Mouse (Mus musculus) limb, embryonic 10.5 days (tissue): ENCODE measurements at regions not wholly inside any gene's neighbourhood (a gene's known extent, or its start where the extent isn't known, plus 50 kb on each side); places are given as distances from the start of the nearest gene placed in this dataset.

Experiments
- DNase-seq: peaks from one replicate; pipeline ENCODE4 v3.0.0-alpha.2; 2017; ENCODE audit warnings: low spot score
- H3K27ac ChIP-seq: fragments of 300-500 bp; sonication (generic); 2 replicates; pipeline ENCODE4 v1.5.1; 2016; ENCODE audit warnings: mild to moderate bottlenecking
- H3K27me3 ChIP-seq: fragments of 300-500 bp; sonication (generic); 2 replicates; pipeline ENCODE4 v1.6.1; 2016; ENCODE audit warnings: low read depth, mild to moderate bottlenecking; ENCODE audit not compliant: poor library complexity, severe bottlenecking
- H3K36me3 ChIP-seq: fragments of 300-500 bp; sonication (generic); 2 replicates; pipeline ENCODE4 v1.6.1; 2016; ENCODE audit warnings: mild to moderate bottlenecking, moderate library complexity
- H3K4me1 ChIP-seq: fragments of 300-500 bp; sonication (generic); 2 replicates; pipeline ENCODE4 v1.6.1; 2016
- H3K4me3 ChIP-seq: fragments of 300-500 bp; sonication (generic); 2 replicates; pipeline ENCODE4 v1.5.1; 2016; ENCODE audit warnings: mild to moderate bottlenecking, moderate library complexity
- H3K9me3 ChIP-seq: fragments of 300-500 bp; sonication (generic); replicated peaks from 2 replicates; pipeline ENCODE4 v1.6.1; 2016; ENCODE audit warnings: mild to moderate bottlenecking
- WGBS: fragments of 180-500 bp; shearing (Covaris S2); methylation state at CpG from one replicate; pipeline ENCODE4 v1.1.7; 2016; 5-methylcytosine and 5-hydroxymethylcytosine counted together

DNA sequence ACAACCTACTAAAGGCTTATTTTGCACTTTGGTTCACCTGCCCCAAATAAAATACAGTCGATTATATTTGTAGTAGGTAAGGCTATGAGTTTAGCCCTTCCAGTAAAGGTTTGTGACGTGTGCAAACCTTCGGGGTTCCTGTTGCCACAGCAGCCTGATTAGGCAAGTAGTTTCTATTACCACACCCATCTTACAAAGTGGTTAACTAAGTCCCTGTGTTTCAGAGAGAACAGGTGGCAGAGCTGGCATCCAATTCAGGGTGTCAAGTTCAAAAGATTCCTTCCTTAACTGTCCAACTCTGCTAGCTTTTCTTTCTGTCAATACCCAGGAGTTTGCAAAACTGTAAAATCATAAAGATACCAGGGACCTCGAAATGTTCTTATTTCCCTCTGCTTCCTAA, 277.5 kb upstream of the Pitx2 start:
- Histone ChIP-seq H3K36me3 (no peaks in the 10 kb centered on the region), H3K4me1 (no peaks in the 10 kb centered on the region), H3K4me3 (no peak overlapping the region), H3K27ac (no peak overlapping the region), H3K27me3 (no peaks in the 10 kb centered on the region), H3K9me3 (no peaks in the 10 kb centered on the region)
- WGBS, result 83% methylated on average over 4 of the region's 4 CpGs
- no peak for DNase-seq

DNA sequence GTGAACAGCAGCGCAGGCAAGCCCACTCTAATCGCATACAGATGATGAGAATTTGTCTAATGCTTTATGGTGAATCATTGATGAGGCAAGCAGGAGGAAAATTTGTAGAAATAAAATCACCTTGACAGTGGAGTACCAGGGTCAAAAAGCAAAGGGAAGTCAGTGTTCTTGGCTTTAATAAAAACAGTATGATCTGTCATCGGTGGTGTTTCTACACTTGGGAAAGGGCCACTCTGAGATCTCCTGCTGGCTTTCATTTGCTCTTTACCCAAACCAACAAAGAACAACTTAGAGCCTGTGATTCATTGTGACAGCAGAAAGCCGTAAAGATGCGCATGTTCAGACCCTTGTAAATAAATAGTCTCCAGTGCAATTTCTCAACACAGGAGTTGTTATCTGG, 261.1 kb upstream of the Pitx2 start:
- Histone ChIP-seq H3K4me3 (no peak overlapping the region), H3K9me3 (no peaks in the 10 kb centered on the region), H3K27me3 (0 out of 2 replicates have a peak, but pooled peaks cover 6% of the 10 kb centered on the region), H3K4me1 (no peaks in the 10 kb centered on the region), H3K27ac (no peak overlapping the region), H3K36me3 (no peaks in the 10 kb centered on the region)
- whole genome bisulfite sequencing, result 30% methylated on average over 5 of the region's 5 CpGs
- no peak for DNase-seq

DNA sequence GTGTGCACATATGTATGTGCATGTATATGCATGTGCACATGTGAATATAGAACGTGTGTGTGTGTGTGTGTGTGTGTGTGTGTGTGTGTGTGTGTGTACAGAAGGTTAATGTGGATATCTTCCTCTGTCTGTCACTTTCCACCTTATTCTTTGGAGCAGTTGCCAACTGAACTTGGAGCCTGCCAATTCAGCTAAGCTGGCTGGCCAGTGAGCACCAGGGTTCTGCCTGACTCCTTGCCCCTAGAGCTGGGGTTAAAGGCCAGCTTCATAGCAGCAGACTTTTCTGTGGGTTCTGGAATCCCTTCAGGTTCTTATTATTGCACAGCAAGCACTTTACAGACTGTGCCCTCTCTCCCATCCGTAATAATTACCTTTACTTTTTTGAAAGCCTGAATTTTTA, 258.5 kb upstream of the Pitx2 start:
- H3K36me3 ChIP-seq, result no peaks in the 10 kb centered on the region
- H3K9me3 ChIP-seq, result no peaks in the 10 kb centered on the region
- no peak for DNase-seq
- no peak overlapping the region for H3K27ac ChIP-seq
- WGBS, result 68% methylated on average over 2 of the region's 2 CpGs
- H3K27me3 ChIP-seq, result 0 out of 2 replicates have a peak, but pooled peaks cover 5% of the 10 kb centered on the region
- H3K4me3 ChIP-seq, result no peak overlapping the region
- peaks cover 7% of the 10 kb centered on the region; the same call in 1 of the 2 replicates for H3K4me1 ChIP-seq

DNA sequence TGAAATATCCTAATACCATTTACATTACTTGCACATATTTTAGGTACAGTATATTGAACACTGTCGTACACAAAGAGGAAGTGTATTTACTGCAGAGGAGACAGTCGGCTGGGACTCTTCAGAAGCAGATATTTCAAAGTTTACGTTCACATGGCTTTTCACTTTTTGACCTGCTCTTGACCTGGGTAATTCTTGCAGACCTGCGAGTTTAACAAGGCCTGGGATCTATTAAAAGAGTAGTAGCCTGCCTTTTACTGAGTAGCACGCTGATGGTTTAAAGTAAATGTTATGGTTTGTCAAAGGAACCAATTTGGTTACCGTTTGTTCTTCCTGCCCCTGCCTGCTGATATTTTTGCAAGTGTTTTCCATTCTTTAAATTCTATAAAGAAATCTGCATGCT, 255.0 kb upstream of the Pitx2 start:
- 14% methylated on average over 6 of the region's 6 CpGs for WGBS
- Histone ChIP-seq H3K27me3 (no peaks in the 10 kb centered on the region), H3K9me3 (no peaks in the 10 kb centered on the region), H3K4me3 (no peak overlapping the region), H3K36me3 (no peaks in the 10 kb centered on the region), H3K27ac (no peak overlapping the region), H3K4me1 (peaks cover 14% of the 10 kb centered on the region; the same call in 1 of the 2 replicates)
- no peak for DNase-seq

DNA sequence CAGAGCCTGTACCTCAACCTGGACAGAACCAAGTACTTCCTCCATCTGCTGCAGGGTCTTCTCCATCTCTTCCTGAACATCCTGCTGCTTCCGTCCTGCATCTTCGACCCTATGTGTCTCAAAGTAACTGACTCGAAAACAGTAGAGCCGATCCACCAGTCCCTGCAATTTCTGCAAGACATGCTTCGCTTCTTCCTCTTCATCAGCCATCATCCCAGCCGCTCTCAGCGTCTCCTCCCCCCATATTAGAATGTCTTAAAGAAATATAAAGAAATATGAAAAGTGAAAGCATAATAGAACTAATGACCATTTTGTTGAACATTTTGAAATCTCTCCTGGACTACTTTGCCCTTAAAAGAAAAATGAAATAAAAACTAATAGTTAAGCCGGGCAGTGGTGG, 244.8 kb upstream of the Pitx2 start:
- 97% methylated on average over 8 of the region's 8 CpGs for WGBS
- Histone ChIP-seq H3K27ac (no peak overlapping the region), H3K9me3 (no peaks in the 10 kb centered on the region), H3K27me3 (no peaks in the 10 kb centered on the region), H3K4me3 (no peak overlapping the region), H3K36me3 (no peaks in the 10 kb centered on the region), H3K4me1 (no peaks in the 10 kb centered on the region)
- DNase-seq, result no peak

DNA sequence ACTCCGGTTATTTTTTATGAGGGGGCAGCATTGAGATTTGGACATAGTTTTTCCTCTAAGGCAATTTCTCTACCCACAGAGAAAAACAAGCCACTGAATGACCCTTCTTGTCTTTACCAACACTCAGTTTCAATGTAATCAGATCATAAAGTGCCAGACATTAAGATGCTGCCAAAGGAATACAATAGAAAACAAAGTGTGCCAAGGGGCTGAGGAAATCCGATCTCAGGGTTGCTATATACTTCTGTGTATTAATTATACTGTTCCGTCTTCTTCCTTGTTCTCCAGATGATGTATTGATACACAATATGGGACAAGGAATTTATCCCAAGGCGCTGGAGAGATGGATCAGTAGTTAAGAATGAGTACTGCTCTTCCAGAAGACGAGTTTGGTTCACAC, 222.9 kb upstream of the Pitx2 start:
- Histone ChIP-seq H3K27ac (no peak overlapping the region), H3K4me1 (no peaks in the 10 kb centered on the region), H3K9me3 (no peaks in the 10 kb centered on the region), H3K36me3 (no peaks in the 10 kb centered on the region), H3K4me3 (no peak overlapping the region), H3K27me3 (no peaks in the 10 kb centered on the region)
- 86% methylated on average over 5 of the region's 5 CpGs for WGBS
- no peak for DNase-seq

DNA sequence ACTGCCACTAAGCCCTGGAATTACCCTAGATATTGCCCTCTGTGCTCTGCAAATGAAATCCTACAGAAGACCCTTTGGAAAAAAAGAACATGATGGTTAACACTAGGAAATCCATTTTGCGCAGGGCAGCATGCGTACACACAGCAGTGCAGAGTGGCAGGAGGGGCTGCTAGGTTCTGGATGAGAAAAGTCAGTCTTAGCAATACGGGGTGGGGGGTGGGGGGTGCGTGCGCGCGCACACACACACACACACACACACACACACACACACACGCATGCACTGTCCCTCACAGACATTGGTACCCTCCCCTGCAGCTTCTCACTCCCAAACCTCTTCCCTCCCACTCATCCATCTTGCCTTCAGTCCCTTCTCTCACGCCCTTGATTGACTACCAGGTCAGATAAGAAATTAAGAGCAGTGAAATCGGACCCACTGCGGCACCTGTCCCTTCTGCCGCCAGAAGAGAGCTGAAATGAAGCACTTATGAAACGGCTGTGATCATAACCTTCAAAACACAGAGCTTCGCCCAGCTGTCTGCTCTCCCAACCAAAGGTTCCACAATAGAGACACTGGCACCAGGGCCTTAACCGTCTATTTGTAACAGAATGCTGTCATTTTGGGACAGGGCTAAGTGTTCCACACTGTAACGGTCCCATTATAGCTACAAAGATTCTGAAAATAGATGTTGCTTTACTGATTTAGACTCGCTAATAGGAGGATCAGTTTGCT, 209.3 kb upstream of the Pitx2 start:
- H3K36me3 ChIP-seq, result no peaks in the 10 kb centered on the region
- no peaks in the 10 kb centered on the region for H3K4me1 ChIP-seq
- WGBS, result 82% methylated on average over 17 of the region's 17 CpGs
- H3K27me3 ChIP-seq, result no peaks in the 10 kb centered on the region
- H3K9me3 ChIP-seq, result no peaks in the 10 kb centered on the region
- no peak for DNase-seq
- H3K27ac ChIP-seq, result no peak overlapping the region
- H3K4me3 ChIP-seq, result no peak overlapping the region

DNA sequence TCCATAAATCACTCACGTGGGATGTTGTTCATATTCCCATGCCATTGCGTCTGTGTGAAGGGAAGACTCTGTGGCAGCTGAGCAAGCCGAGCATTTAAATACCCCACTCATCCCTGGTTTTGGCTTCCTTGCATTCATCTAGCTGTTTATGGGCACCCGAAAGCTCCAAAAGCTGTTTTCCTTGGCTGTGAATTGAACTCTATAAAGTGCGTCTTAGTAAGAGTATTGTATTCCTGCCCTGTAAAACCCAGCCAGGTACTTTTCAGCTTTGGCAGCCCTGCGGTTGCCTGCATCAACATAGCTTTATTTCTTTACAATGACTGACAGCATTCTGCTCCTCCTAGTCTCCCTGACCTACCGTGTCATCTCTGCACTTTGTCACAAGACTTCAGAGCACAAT, 196.8 kb upstream of the Pitx2 start:
- Histone ChIP-seq H3K27ac (no peak overlapping the region), H3K36me3 (no peaks in the 10 kb centered on the region), H3K9me3 (no peaks in the 10 kb centered on the region), H3K27me3 (no peaks in the 10 kb centered on the region), H3K4me3 (no peak overlapping the region), H3K4me1 (no peaks in the 10 kb centered on the region)
- DNase-seq, result no peak
- WGBS, result 82% methylated on average over 7 of the region's 7 CpGs

DNA sequence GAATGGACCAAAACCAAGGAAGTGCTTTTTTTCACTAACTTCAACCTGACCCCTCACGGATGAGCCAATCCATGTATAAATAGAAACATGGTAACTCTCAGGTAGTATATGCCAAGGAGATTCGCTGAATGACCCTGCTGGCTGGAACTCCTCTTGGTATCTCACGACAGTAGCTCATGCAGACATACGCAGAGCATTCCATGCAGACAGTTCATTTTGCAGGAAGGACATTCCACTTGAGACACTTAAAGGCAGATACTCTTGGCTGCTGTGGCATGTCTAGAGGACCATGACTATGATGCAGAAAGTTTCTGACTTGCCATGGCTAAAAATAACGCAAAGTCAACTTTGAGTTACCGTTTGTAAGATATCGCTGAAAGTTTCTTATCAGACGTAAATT, 195.6 kb upstream of the Pitx2 start:
- 95% methylated on average over 8 of the region's 8 CpGs for WGBS
- Histone ChIP-seq H3K4me3 (no peak overlapping the region), H3K4me1 (no peaks in the 10 kb centered on the region), H3K27ac (no peak overlapping the region), H3K36me3 (no peaks in the 10 kb centered on the region), H3K9me3 (no peaks in the 10 kb centered on the region), H3K27me3 (no peaks in the 10 kb centered on the region)
- DNase-seq, result no peak

DNA sequence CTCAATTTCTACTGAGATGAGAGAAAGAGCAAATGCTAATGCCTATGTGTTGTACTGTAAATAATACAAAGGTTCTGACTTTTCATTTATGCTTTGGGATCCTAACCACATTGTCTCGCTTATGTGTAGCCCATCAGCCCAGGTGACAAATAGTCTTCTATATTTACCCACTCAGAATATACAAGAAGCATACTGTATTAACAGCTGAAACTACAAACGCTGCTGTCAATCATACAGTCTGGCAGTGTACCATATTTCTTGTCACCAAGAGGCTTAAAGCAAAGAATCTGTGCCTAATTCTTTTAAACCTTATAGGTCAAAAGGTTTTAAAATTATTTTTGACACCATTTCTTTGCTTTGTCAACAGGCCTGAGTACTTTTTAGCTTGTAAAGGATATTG, 160.8 kb upstream of the Pitx2 start:
- Histone ChIP-seq H3K4me3 (no peak overlapping the region), H3K4me1 (no peaks in the 10 kb centered on the region), H3K36me3 (no peaks in the 10 kb centered on the region), H3K9me3 (no peaks in the 10 kb centered on the region), H3K27ac (no peak overlapping the region), H3K27me3 (no peaks in the 10 kb centered on the region)
- DNase-seq, result no peak
- 85% methylated on average over 2 of the region's 2 CpGs for WGBS

DNA sequence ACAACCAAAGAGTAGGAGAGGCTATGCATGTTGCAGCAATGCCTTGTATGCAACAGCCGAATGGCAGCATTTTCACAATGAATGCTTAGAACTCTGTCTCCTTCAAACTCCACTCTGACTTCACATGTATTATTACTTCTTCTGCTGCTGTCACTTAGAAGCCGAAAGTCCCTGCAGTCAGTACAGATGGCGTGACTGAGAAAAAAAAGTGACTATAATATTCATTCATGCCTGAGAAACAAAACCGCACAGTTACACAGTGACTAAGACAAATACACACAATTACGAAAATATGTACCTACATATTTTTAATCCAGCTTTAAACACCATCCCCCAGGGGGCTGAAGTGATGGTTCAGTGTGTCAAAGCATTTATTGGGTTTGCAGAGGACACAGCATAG, 154.8 kb upstream of the Pitx2 start:
- Histone ChIP-seq H3K36me3 (no peaks in the 10 kb centered on the region), H3K4me1 (no peaks in the 10 kb centered on the region), H3K9me3 (no peaks in the 10 kb centered on the region), H3K27me3 (no peaks in the 10 kb centered on the region), H3K4me3 (no peak overlapping the region), H3K27ac (no peak overlapping the region)
- WGBS, result 89% methylated on average over 5 of the region's 5 CpGs
- no peak for DNase-seq

DNA sequence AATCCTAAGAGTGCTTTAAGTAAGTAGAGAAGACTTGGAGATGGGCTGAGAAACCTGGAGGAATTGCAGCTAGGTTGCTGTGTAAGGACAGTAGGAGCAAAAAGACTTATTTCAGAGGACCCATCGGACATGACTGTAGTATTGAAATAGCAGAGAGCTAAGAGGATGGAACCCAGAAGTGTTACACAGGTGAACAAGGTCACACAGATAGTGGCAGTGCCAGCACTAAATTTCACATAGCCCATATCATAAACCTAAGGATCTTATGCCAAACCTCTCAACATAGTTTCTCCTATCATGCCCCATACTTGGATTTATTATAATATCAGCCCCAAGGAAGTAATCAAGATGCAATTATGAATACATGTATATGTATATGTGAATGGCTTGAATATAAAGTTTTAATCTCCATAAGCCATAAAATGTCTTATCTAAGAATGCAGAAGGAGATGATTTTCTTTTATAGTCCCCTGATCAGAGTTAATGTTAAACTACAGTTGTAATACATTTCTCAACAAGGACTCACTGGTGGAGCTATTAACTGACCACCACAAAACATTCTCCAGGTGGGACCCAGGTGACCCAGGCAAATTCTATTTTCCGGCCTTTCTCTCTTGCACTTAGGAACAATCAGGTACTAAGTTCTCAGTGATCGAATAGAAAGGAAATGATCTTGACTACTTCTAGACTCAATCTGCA, 149.6 kb upstream of the Pitx2 start:
- no peak for DNase-seq
- H3K27ac ChIP-seq, result no peak overlapping the region
- H3K4me3 ChIP-seq, result no peak overlapping the region
- 91% methylated on average over 3 of the region's 3 CpGs for WGBS
- H3K4me1 ChIP-seq, result no peaks in the 10 kb centered on the region
- no peaks in the 10 kb centered on the region for H3K9me3 ChIP-seq
- no peaks in the 10 kb centered on the region for H3K36me3 ChIP-seq
- no peaks in the 10 kb centered on the region for H3K27me3 ChIP-seq

DNA sequence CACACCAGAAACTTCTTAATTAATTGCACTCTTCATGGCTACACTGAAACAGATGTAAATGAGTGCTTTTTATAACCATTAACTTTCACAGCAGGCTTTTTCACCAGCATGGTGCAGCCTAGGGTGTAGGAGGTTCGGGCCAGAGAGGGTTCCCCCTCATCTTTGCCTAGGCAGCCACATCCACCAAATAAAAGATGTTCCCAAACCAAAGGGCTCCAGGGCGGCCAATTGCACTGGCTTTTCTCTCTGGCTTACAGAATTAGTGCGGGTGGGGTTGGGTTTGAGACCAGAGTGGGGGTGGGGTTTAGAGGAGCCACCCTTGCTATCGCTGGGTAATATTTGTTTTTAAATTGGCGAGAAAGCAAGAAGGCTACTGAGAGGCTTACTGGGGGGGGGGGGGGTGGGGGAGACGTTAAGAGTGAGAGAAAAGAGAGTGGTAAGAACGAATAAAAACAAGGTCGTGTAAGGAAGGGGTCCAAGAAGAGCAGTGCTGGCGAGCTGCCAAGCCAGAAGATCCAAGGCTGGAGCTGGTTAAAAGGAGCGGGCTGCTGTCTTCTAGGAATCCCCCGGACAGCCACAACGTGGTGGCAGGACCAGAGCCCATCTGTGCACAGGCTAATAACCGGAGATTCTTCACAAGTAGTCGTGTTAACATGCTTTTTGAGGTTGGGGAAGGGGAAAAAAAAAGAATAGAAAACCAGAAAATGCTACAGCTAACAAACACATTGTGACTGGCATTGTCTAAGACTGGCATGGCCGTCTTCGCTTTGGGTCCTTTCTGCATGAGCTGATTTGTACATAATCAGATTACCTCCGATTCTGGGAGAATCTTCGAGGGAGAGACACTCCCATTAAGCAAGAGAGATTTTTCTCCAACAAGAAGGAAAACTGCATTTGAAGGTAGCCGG, 134.0 kb upstream of the Pitx2 start:
- no peaks in the 10 kb centered on the region for H3K9me3 ChIP-seq
- WGBS, result 37% methylated on average over 18 of the region's 19 CpGs
- H3K27me3 ChIP-seq, result no peaks in the 10 kb centered on the region; the same call in 1 of the 2 replicates
- H3K4me1 ChIP-seq, result peaks cover 19% of the 10 kb centered on the region
- DNase-seq, result peak; percentile 36
- H3K27ac ChIP-seq, result no peak overlapping the region
- H3K4me3 ChIP-seq, result no peak overlapping the region
- no peaks in the 10 kb centered on the region for H3K36me3 ChIP-seq
